Mouse (Mus musculus) kidney, adult 2 months (tissue): ENCODE results near the gene Olfr824. TPM values are rescaled to one million over a fixed set of nuclear protein-coding genes. Genes with fewer than 3 reads are reported as not detected.
"Not testable (repeated sequence)": the region's sequence is repeated elsewhere in the genome, so short reads cannot be mapped to it uniquely, and the experiment has no call there.

Experiments used
- DNase-seq: peaks from one replicate; pipeline ENCODE4 v3.0.0; 2021
- H3K27ac ChIP-seq: fragments of 200-500 bp; 2 replicates; pipeline ENCODE4 v1.5.1; 2012; ENCODE audit warnings: low read depth, low read length, control low read depth, inconsistent platforms; ENCODE audit not compliant: insufficient read depth
- H3K27me3 ChIP-seq: fragments of 200-500 bp; replicated peaks from 2 replicates; pipeline ENCODE4 v1.6.1; 2012; ENCODE audit warnings: mild to moderate bottlenecking, moderate library complexity, low read length, inconsistent platforms; ENCODE audit not compliant: control insufficient read depth, insufficient read depth
- H3K36me3 ChIP-seq: fragments of 200-500 bp; 2 replicates; pipeline ENCODE4 v1.6.1; 2012; ENCODE audit warnings: mild to moderate bottlenecking, moderate library complexity, low read length, inconsistent platforms; ENCODE audit not compliant: control insufficient read depth, insufficient read depth
- H3K4me1 ChIP-seq: fragments of 200-500 bp; 2 replicates; pipeline ENCODE4 v1.6.1; 2011; ENCODE audit warnings: low read length; ENCODE audit not compliant: control insufficient read depth, insufficient read depth
- H3K4me3 ChIP-seq: fragments of 200-500 bp; 2 replicates; pipeline ENCODE4 v1.5.1; 2011; ENCODE audit warnings: mild to moderate bottlenecking, low read depth, low read length, control low read depth; ENCODE audit not compliant: insufficient read depth
- CTCF ChIP-seq: fragments of 200-500 bp; conservative IDR thresholded peaks from 2 replicates; pipeline ENCODE4 v1.5.1; 2011; ENCODE audit warnings: low read depth, mild to moderate bottlenecking, control low read depth, low read length, moderate library complexity, mixed read lengths; ENCODE audit not compliant: insufficient read depth, insufficient read length
- POLR2A ChIP-seq: fragments of 200-500 bp; IDR thresholded peaks from one replicate; pipeline ENCODE4 v1.6.1; 2011; ENCODE audit warnings: low read depth, low read length, control low read depth
- WGBS: fragments of 180-500 bp; shearing (Covaris S2); methylation state at CpG from one replicate; pipeline ENCODE4 v1.1.7; 2018; 5-methylcytosine and 5-hydroxymethylcytosine counted together
- polyA plus RNA-seq: library from polyadenylated mRNA; depleted of rRNA; stranded (reverse); fragments of >200 nt; gene quantifications from 2 replicates; pipeline ENCODE4 v1.2.3, GENCODE M21; 2012; rRNA removed

The Olfr824 gene
- not detected in 2 replicates for polyA plus RNA-seq

- DNase-seq, H3K4me1 ChIP-seq, H3K27me3 ChIP-seq, H3K4me3 ChIP-seq, H3K27ac ChIP-seq, H3K36me3 ChIP-seq: not testable (repeated sequence)
Observed at GRCm38 (mm10) chr10:130129900-130130299, at the start of gene Olfr824. TSS of gene Olfr824 (minus strand) at chr10:130130000.

GRCm38 (mm10) chr10:130166666-130167065 lies 36.9 kb upstream of the Olfr824 start, which contains the start of gene Olfr825:
TSS of gene Olfr825 (minus strand) at chr10:130166766.
- Histone ChIP-seq H3K27me3 (no peaks in the 10 kb centered on the region), H3K4me3 (no peak within 1 kb of the TSS), H3K27ac (no peak within 1 kb of the TSS), H3K36me3 (no peaks in the 10 kb centered on the region), H3K4me1 (no peaks in the 10 kb centered on the region)
- no peak for DNase-seq
- no peak for TF ChIP-seq CTCF
- TF ChIP-seq POLR2A: no peak

GRCm38 (mm10) chr10:130165196-130165595 lies 35.4 kb upstream of the Olfr824 start:
- Histone ChIP-seq H3K4me3 (no peak overlapping the region), H3K27ac (no peak overlapping the region), H3K27me3 (no peaks in the 10 kb centered on the region), H3K36me3 (no peaks in the 10 kb centered on the region), H3K4me1 (no peaks in the 10 kb centered on the region)
- TF ChIP-seq CTCF: no peak
- TF ChIP-seq POLR2A: no peak
- DNase-seq: no peak

GRCm38 (mm10) chr10:130144121-130144520 lies 14.3 kb upstream of the Olfr824 start:
- no peak for TF ChIP-seq POLR2A
- TF ChIP-seq CTCF: no peak
- Histone ChIP-seq H3K27me3 (no peaks in the 10 kb centered on the region), H3K4me1 (no peaks in the 10 kb centered on the region), H3K4me3 (no peak overlapping the region), H3K36me3 (no peaks in the 10 kb centered on the region), H3K27ac (no peak overlapping the region)
- DNase-seq: no peak
- 63% methylated on average over 5 of the region's 5 CpGs for WGBS

GRCm38 (mm10) chr10:130142481-130142880 lies 12.7 kb upstream of the Olfr824 start:
- H3K27me3 ChIP-seq, H3K27ac ChIP-seq, H3K36me3 ChIP-seq, H3K4me3 ChIP-seq, H3K4me1 ChIP-seq, DNase-seq: not testable (repeated sequence)
- WGBS: 76% methylated on average over 5 of the region's 5 CpGs

- Histone ChIP-seq H3K27me3 (no peaks in the 10 kb centered on the region; the same call in 1 of the 2 replicates), H3K4me3 (no peak overlapping the region), H3K36me3 (no peaks in the 10 kb centered on the region), H3K4me1 (no peaks in the 10 kb centered on the region), H3K27ac (no peak overlapping the region)
- no peak for TF ChIP-seq CTCF
- no peak for TF ChIP-seq POLR2A
- DNase-seq: no peak
Observed at GRCm38 (mm10) chr10:130134811-130135210, 5.0 kb upstream of the Olfr824 start.

GRCm38 (mm10) chr10:130116045-130116444 lies 13.8 kb downstream of the Olfr824 start:
- WGBS: 67% methylated on average over 3 of the region's 3 CpGs
- DNase-seq: not testable (repeated sequence)

GRCm38 (mm10) chr10:130115283-130115682 lies 14.5 kb downstream of the Olfr824 start, which contains the start of gene Olfr823:
TSS of gene Olfr823 (minus strand) at chr10:130115383.
- not testable (repeated sequence) for H3K36me3 ChIP-seq, H3K4me1 ChIP-seq, H3K27ac ChIP-seq, H3K4me3 ChIP-seq, DNase-seq, H3K27me3 ChIP-seq
- WGBS: 77% methylated on average over 1 of the region's 1 CpGs

More at GRCm38 (mm10) chr10:130116045-130116444, 13.8 kb downstream of the Olfr824 start:
- not testable (repeated sequence) for H3K27ac ChIP-seq, H3K36me3 ChIP-seq, H3K4me3 ChIP-seq, H3K4me1 ChIP-seq, H3K27me3 ChIP-seq
